Mouse (Mus musculus): ENCODE data around the gene Itgam. TPM values are rescaled to one million over a fixed set of nuclear protein-coding genes. Genes with fewer than 3 reads are reported as not detected.

Gene Itgam
- polyA plus RNA-seq, 1 experiment = 4.2 TPM

DNA sequence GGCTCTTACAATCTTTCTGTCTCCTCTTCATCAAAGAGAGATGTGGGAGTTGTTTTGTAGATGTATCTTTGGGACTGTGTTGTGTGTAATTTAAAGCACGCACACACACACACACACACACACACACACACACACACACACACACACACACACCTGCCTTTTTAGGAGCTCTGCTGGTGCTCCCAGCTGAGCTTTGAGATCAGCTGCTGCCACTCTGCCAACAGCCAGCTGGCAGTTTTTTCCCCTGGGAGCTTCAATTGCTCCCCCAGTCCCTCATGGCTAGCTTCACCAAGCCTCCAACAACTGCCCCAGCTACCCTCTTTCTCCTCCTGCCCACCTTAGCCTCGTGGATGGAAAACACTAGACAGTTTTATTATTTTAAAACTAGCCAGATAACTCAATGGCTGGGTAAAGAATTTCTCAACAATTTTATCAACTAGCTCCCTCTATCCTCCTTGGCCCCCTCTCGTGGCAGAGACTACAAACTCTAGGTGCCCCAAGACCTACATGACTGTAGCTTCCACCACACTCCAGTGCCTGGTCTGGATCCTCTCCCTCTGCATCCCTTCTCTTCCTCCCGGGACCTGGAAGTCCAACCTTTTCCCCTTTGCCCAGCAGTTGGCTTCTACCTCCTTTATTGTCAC is 18.2 kb upstream of the Itgam start:
- WGBS = 59% methylated on average over 3 of the region's 4 CpGs
- no peak overlapping the region for H3K27ac ChIP-seq (ENCODE audit: insufficient read depth, low read length)
- TF ChIP-seq POLR2A (IDR thresholded peaks at IDR 0.05; ENCODE audit: borderline replicate concordance, insufficient read depth, low read length) = no peak
- no peak for TF ChIP-seq CTCF (IDR thresholded peaks at IDR 0.05; ENCODE audit: borderline replicate concordance, insufficient read depth, low read depth, low read length)
- H3K4me1 ChIP-seq (ENCODE audit: control insufficient read depth, insufficient read depth, low read length) = no peaks in the 10 kb centered on the region
- no peaks in the 10 kb centered on the region for H3K27me3 ChIP-seq (ENCODE audit: control insufficient read depth, insufficient read depth, low read length)
- no peak for DNase-seq
- H3K4me3 ChIP-seq (replicated peaks; ENCODE audit: insufficient read depth, low read depth, low read length) = no peak overlapping the region

DNA sequence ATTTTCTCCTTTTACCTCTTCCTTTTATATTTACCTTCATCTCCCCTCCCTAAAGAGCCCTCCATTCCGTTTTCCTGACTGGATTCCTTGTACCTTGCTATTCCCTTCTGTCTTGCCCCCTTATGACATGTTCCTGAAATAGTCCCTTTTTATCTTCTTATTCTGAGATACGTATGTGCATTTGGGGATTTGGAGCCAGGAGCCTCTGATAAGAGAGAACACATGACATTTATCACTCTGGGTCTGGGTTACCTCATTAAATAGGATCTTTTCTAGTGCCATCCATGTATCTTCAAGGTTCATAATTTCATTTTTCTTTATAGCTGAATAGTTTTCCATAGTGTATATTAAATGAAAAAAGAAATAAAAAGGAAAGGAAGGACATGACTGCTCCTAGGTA is 16.8 kb upstream of the Itgam start:
- Histone ChIP-seq H3K27me3 (ENCODE audit: control insufficient read depth, insufficient read depth, low read length) (no peaks in the 10 kb centered on the region), H3K4me1 (ENCODE audit: control insufficient read depth, insufficient read depth, low read length) (no peaks in the 10 kb centered on the region), H3K4me3 (replicated peaks; ENCODE audit: insufficient read depth, low read depth, low read length) (no peak overlapping the region), H3K27ac (ENCODE audit: insufficient read depth, low read length) (no peak overlapping the region)
- WGBS = 74% methylated on average over 2 of the region's 2 CpGs
- DNase-seq = no peak
- TF ChIP-seq POLR2A (IDR thresholded peaks at IDR 0.05; ENCODE audit: borderline replicate concordance, insufficient read depth, low read length) (no peak), CTCF (IDR thresholded peaks at IDR 0.05; ENCODE audit: borderline replicate concordance, insufficient read depth, low read depth, low read length) (no peak)

DNA sequence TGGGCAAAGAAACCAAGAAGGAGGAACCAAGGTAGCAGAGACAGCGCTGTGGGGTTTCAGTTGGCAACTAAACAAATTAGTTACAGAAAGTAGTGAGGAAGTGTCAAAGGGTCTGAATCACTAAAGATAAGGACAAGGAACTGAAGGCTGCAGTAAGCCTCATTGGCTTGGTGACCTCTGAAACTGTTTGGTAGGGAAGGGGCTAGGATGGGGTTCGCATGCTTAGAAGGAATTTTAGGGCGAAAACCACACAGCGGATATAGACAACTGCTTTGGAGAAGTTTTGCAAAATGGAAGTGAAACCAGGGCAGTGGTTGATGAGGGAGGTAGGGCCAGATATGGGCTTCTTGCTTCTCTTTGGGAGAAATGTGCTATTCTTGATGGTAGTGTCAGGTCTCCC is 13.6 kb upstream of the Itgam start:
- H3K27me3 ChIP-seq (ENCODE audit: control insufficient read depth, insufficient read depth, low read length) = no peaks in the 10 kb centered on the region
- no peak overlapping the region for H3K27ac ChIP-seq (ENCODE audit: insufficient read depth, low read length)
- no peak for TF ChIP-seq POLR2A (IDR thresholded peaks at IDR 0.05; ENCODE audit: borderline replicate concordance, insufficient read depth, low read length)
- TF ChIP-seq CTCF (IDR thresholded peaks at IDR 0.05; ENCODE audit: borderline replicate concordance, insufficient read depth, low read depth, low read length) = no peak
- H3K4me3 ChIP-seq (replicated peaks; ENCODE audit: insufficient read depth, low read depth, low read length) = no peak overlapping the region
- H3K4me1 ChIP-seq (ENCODE audit: control insufficient read depth, insufficient read depth, low read length) = no peaks in the 10 kb centered on the region
- WGBS = 93% methylated on average over 4 of the region's 4 CpGs
- no peak for DNase-seq

DNA sequence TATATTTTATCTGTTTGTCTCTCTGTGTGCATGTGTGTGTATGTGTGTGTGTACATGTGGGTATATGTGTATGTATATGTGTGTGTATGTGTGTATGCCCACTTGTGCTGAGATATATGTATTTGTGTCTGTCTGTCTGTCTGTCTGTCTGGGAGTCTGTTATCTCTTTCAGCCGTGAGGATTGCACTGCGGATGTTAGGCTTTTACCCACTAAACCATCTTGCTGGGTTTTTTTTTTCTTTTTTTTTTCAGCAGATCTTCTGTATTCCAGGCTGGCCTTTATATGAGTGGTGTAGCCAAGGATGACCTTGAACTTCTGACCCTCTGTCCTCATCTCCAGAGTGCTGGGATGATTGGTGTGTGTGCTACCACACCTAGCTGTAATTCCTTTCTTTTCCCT is 13.2 kb upstream of the Itgam start:
- WGBS = 88% methylated on average over 2 of the region's 2 CpGs
- Histone ChIP-seq H3K27me3 (ENCODE audit: control insufficient read depth, insufficient read depth, low read length) (no peaks in the 10 kb centered on the region), H3K4me1 (ENCODE audit: control insufficient read depth, insufficient read depth, low read length) (no peaks in the 10 kb centered on the region), H3K27ac (ENCODE audit: insufficient read depth, low read length) (no peak overlapping the region), H3K4me3 (replicated peaks; ENCODE audit: insufficient read depth, low read depth, low read length) (no peak overlapping the region)
- DNase-seq = no peak
- no peak for TF ChIP-seq POLR2A (IDR thresholded peaks at IDR 0.05; ENCODE audit: borderline replicate concordance, insufficient read depth, low read length)
- no peak for TF ChIP-seq CTCF (IDR thresholded peaks at IDR 0.05; ENCODE audit: borderline replicate concordance, insufficient read depth, low read depth, low read length)

DNA sequence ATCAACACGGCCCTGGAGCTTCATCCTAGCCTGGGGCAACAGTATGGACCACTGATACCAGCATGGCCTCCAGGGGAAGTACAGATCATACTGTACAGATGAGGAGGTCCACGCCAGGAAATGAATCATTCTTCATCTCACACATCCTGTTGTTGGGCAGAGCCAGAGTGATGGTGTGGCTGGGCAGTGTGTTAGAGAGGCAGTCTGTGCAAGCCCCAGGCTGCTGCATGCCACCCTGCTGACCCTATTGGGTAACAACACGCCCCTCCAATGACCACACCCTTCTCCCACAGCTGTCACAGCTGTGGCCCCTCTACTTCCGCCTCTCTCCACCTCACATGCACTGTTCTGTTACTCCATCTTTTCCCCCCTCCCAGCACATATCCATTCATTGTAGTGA is 11.7 kb upstream of the Itgam start:
- 74% methylated on average over 4 of the region's 4 CpGs for WGBS
- Histone ChIP-seq H3K27ac (ENCODE audit: insufficient read depth, low read length) (no peak overlapping the region), H3K27me3 (ENCODE audit: control insufficient read depth, insufficient read depth, low read length) (no peaks in the 10 kb centered on the region), H3K4me3 (replicated peaks; ENCODE audit: insufficient read depth, low read depth, low read length) (no peak overlapping the region), H3K4me1 (ENCODE audit: control insufficient read depth, insufficient read depth, low read length) (no peaks in the 10 kb centered on the region)
- no peak for DNase-seq
- TF ChIP-seq CTCF (IDR thresholded peaks at IDR 0.05; ENCODE audit: borderline replicate concordance, insufficient read depth, low read depth, low read length) (no peak), POLR2A (IDR thresholded peaks at IDR 0.05; ENCODE audit: borderline replicate concordance, insufficient read depth, low read length) (no peak)

DNA sequence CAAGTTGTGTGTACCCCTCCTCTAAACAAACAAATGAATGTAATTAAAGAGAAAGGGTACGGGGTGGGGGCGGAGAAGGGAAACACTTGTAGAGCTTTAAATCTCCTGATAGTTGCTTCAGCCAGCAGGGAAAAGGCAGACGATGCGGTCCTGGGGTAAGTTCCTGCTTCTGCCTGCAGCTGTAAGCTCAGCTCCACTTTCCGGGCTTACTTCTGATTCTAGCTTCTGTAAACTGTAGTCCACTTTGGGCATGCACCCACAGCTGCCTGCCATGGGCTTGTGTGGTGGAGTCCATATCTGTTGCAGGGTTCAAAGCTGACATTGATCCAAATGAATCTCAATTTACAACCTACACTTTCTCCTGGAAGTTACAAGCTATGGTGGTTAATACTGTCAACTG is 9.4 kb upstream of the Itgam start:
- 90% methylated on average over 5 of the region's 5 CpGs for WGBS
- H3K4me3 ChIP-seq (replicated peaks; ENCODE audit: insufficient read depth, low read depth, low read length) = no peak overlapping the region
- no peak overlapping the region for H3K27ac ChIP-seq (ENCODE audit: insufficient read depth, low read length)

DNA sequence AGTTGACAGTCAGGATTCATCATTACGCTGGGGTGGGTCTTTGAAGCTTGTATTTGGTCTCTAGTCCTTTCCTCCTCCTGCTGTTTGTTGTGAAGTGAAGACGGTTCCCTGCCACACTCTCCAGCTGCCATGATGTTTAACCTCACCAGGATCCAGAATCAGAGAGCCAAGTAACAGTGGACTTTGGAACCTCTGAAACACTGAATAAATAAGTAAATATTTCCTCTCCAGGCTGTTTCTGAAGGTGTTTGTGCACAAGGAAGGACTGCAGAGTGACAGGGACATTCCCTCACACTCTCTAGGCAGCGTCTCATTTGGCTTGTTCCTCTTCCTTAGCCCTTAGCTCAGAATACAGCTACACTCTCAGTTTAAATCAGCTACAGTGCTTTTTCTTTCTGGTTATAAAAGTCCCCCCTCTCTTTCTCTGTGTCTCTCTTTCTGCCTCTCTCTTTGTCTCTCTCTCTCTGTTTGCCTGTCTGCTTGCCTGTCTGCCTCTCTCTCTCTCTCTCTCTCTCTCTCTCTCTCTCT is 5.5 kb upstream of the Itgam start:
- DNase-seq = no peak
- H3K27me3 ChIP-seq (ENCODE audit: control insufficient read depth, insufficient read depth, low read length) = no peaks in the 10 kb centered on the region
- H3K4me3 ChIP-seq (replicated peaks; ENCODE audit: insufficient read depth, low read depth, low read length) = no peak overlapping the region
- no peak overlapping the region for H3K27ac ChIP-seq (ENCODE audit: insufficient read depth, low read length)
- WGBS = 53% methylated on average over 3 of the region's 3 CpGs
- TF ChIP-seq POLR2A (IDR thresholded peaks at IDR 0.05; ENCODE audit: borderline replicate concordance, insufficient read depth, low read length) (no peak), CTCF (IDR thresholded peaks at IDR 0.05; ENCODE audit: borderline replicate concordance, insufficient read depth, low read depth, low read length) (no peak)
- H3K4me1 ChIP-seq (ENCODE audit: control insufficient read depth, insufficient read depth, low read length) = no peaks in the 10 kb centered on the region

More for the DNA sequence above, 9.4 kb upstream of the Itgam start:
- H3K4me1 ChIP-seq (ENCODE audit: control insufficient read depth, insufficient read depth, low read length) = no peaks in the 10 kb centered on the region
- no peak for DNase-seq
- no peaks in the 10 kb centered on the region for H3K27me3 ChIP-seq (ENCODE audit: control insufficient read depth, insufficient read depth, low read length)
- TF ChIP-seq CTCF (IDR thresholded peaks at IDR 0.05; ENCODE audit: borderline replicate concordance, insufficient read depth, low read depth, low read length) = no peak
- no peak for TF ChIP-seq POLR2A (IDR thresholded peaks at IDR 0.05; ENCODE audit: borderline replicate concordance, insufficient read depth, low read length)

DNA sequence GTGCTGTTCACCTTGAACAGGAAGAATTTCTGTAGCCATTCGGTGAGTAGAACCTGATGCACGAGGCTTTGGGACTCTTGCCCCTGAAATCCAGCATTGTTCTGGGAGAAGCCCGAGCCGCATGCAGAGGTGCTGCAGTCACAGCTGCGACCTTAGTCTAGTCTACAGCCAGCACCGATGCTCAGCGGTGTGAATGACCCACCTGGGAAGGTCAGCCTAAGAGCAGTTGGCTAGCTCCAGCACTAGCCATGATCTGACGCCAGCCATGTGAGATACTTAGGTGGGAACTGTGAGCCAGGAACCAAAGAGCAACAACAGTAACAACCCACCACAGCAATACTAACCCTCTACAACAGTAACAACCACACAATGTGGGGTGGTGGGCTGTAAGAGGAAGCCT is 4.6 kb upstream of the Itgam start:
- TF ChIP-seq CTCF (IDR thresholded peaks at IDR 0.05; ENCODE audit: borderline replicate concordance, insufficient read depth, low read depth, low read length) (no peak), POLR2A (IDR thresholded peaks at IDR 0.05; ENCODE audit: borderline replicate concordance, insufficient read depth, low read length) (no peak)
- Histone ChIP-seq H3K27me3 (ENCODE audit: control insufficient read depth, insufficient read depth, low read length) (no peaks in the 10 kb centered on the region), H3K4me1 (ENCODE audit: control insufficient read depth, insufficient read depth, low read length) (no peaks in the 10 kb centered on the region), H3K27ac (ENCODE audit: insufficient read depth, low read length) (no peak overlapping the region), H3K4me3 (replicated peaks; ENCODE audit: insufficient read depth, low read depth, low read length) (no peak overlapping the region)
- no peak for DNase-seq
- 80% methylated on average over 8 of the region's 8 CpGs for WGBS
